Mouse (Mus musculus) ES-E14 (cell line): Measurements from ENCODE around the gene Cep63.

Experiments
- CHD2 ChIP-seq: IDR thresholded peaks from 2 replicates; pipeline ENCODE4 v1.6.1; 2014; ENCODE audit warnings: mild to moderate bottlenecking, low read depth, low read length, inconsistent platforms
- HCFC1 ChIP-seq: IDR thresholded peaks from 2 replicates; pipeline ENCODE4 v1.6.1; 2012; ENCODE audit warnings: low read length, inconsistent platforms, borderline replicate concordance; ENCODE audit not compliant: insufficient read depth
- MAFK ChIP-seq: IDR thresholded peaks from 2 replicates; pipeline ENCODE4 v1.6.1; 2014; ENCODE audit warnings: mild to moderate bottlenecking, low read depth, low read length, inconsistent platforms; ENCODE audit not compliant: insufficient read depth
- ZNF384 ChIP-seq: IDR thresholded peaks from 2 replicates; pipeline ENCODE4 v1.6.1; 2012; ENCODE audit warnings: low read depth, low read length, inconsistent platforms

- TF ChIP-seq CHD2 (no peak), HCFC1 (no peak), ZNF384 (no peak), MAFK (no peak)
These were observed 17.3 kb upstream of the Cep63 start for GRCm38 (mm10) chr9:102643486-102644101.
